In genomic region chr13:99723237-99723981, GRCm38 (mm10) we compare ENCODE assay signal across 13 mouse cellular contexts.
A peak's percentile ranks its signal among the peaks of the same experiment; 100 is the strongest.
DNase-seq lines count a peak whose midpoint lies in the region; ATAC-seq lines count a peak whose summit lies in the region.
"Had no signal": no experiment of that assay in that cellular context is flagged by ENCODE, and none has a peak within 500 bp of the region (broad histone marks: within the 10 kb centered on the region; RNA-seq: fewer than 3 reads in every experiment).

No protein-coding gene starts in this region.

- 81% methylated on average over 5 of the region's 5 CpGs for WGBS in kidney, embryonic 14.5 days
- WGBS in forebrain, embryonic 13.5 days = 27% methylated on average over 5 of the region's 5 CpGs
- 34% methylated on average over 5 of the region's 5 CpGs for WGBS in neural tube, embryonic 15.5 days

- H3K36me3 ChIP-seq in kidney, embryonic 14.5 days (ENCODE audit: control insufficient read depth, insufficient read depth, low read length) = no peaks in the 10 kb centered on the region
- no peaks in the 10 kb centered on the region for H3K36me3 ChIP-seq in forebrain, embryonic 13.5 days (ENCODE audit: poor library complexity, severe bottlenecking)
- no peaks in the 10 kb centered on the region for H3K36me3 ChIP-seq in neural tube, embryonic 15.5 days
- H3K36me3 ChIP-seq: limb, embryonic 10.5 days had no signal

- no peak overlapping the region for H3K4me3 ChIP-seq in kidney, embryonic 14.5 days (ENCODE audit: low read length)
- H3K4me3 ChIP-seq in forebrain, embryonic 13.5 days = no peak overlapping the region
- no peak overlapping the region for H3K4me3 ChIP-seq in neural tube, embryonic 15.5 days (replicated peaks)
- H3K4me3 ChIP-seq: limb, embryonic 10.5 days had no signal

- no peaks in the 10 kb centered on the region for H3K9me3 ChIP-seq in kidney, embryonic 14.5 days (ENCODE audit: control insufficient read depth, low read length)
- no peaks in the 10 kb centered on the region for H3K9me3 ChIP-seq in forebrain, embryonic 13.5 days (replicated peaks)
- no peaks in the 10 kb centered on the region for H3K9me3 ChIP-seq in neural tube, embryonic 15.5 days (replicated peaks)
- H3K9me3 ChIP-seq: limb, embryonic 10.5 days had no signal

- H3K4me2 ChIP-seq in kidney, embryonic 14.5 days (replicated peaks; ENCODE audit: low read depth, low read length) = no peak overlapping the region
- H3K4me2 ChIP-seq in forebrain, embryonic 13.5 days = no peak overlapping the region
- H3K4me2 ChIP-seq in neural tube, embryonic 15.5 days = no peak overlapping the region

- peak; percentile 66 for DNase-seq in kidney, adult 11 months
- peak; percentile 54 for DNase-seq in kidney, postnatal 14 days
- no peak for DNase-seq in spleen, postnatal 14 days (ENCODE audit: low spot score in 2 of 2)
- no peak for DNase-seq in left cerebral cortex, adult 18-20 months (ENCODE audit: low spot score in 2 of 2)
- DNase-seq in urinary bladder, postnatal 10 days (ENCODE audit: low spot score) = no peak
- DNase-seq: heart, postnatal 14 days; liver, postnatal 0 days; thymus, adult 2 months had no signal

- H3K9ac ChIP-seq in kidney, embryonic 14.5 days (ENCODE audit: low read depth, low read length) = no peak overlapping the region
- H3K9ac ChIP-seq in forebrain, embryonic 13.5 days = no peak overlapping the region
- H3K9ac ChIP-seq in neural tube, embryonic 15.5 days (replicated peaks) = no peak overlapping the region
- H3K9ac ChIP-seq: liver, postnatal 0 days had no signal

- H3K27me3 ChIP-seq in kidney, embryonic 14.5 days (ENCODE audit: control insufficient read depth, insufficient read depth, low read length) = no peaks in the 10 kb centered on the region
- no peaks in the 10 kb centered on the region for H3K27me3 ChIP-seq in forebrain, embryonic 13.5 days
- no peaks in the 10 kb centered on the region for H3K27me3 ChIP-seq in neural tube, embryonic 15.5 days (replicated peaks)

- no peak overlapping the region for H3K27ac ChIP-seq in kidney, embryonic 14.5 days (ENCODE audit: low read depth, low read length)
- peak overlapping the region; percentile 66 for H3K27ac ChIP-seq in forebrain, embryonic 13.5 days
- peak overlapping the region; percentile 18; the same call in 1 of the 2 replicates for H3K27ac ChIP-seq in neural tube, embryonic 15.5 days (replicated peaks)
- H3K27ac ChIP-seq: limb, embryonic 10.5 days had no signal

- H3K4me1 ChIP-seq in kidney, embryonic 14.5 days (ENCODE audit: control insufficient read depth, insufficient read depth, low read length) = peaks cover 5% of the 10 kb centered on the region; the same call in 1 of the 2 replicates
- H3K4me1 ChIP-seq in forebrain, embryonic 13.5 days = peaks cover 15% of the 10 kb centered on the region
- peaks cover 13% of the 10 kb centered on the region for H3K4me1 ChIP-seq in neural tube, embryonic 15.5 days

- ATAC-seq in kidney, embryonic 14.5 days (ENCODE audit: low FRiP score, low TSS enrichment) = no peak
- no peak for ATAC-seq in forebrain, embryonic 13.5 days
- ATAC-seq in neural tube, embryonic 15.5 days (ENCODE audit: low FRiP score) = 0 out of 2 replicates have a peak, but pooled peaks have one; percentile 16
- ATAC-seq: liver, postnatal 0 days; Patski had no signal

Comparison
In these comparisons a context has a peak if more than half of its experiments do, and no peak if none do; other contexts are left out.
1. DNase-seq: peak in kidney, adult 11 months (single experiment) and kidney, postnatal 14 days (single experiment); none in spleen, postnatal 14 days (0 of 2), left cerebral cortex, adult 18-20 months (0 of 2) and urinary bladder, postnatal 10 days (single experiment).